Mouse (Mus musculus) kidney, embryonic 15.5 days (tissue): ENCODE measurements around the gene Golph3l. TPM values are rescaled to one million over a fixed set of nuclear protein-coding genes. Genes with fewer than 3 reads are reported as not detected.
"Not testable (repeated sequence)": the region's sequence is repeated elsewhere in the genome, so short reads cannot be mapped to it uniquely, and the experiment has no call there.

ENCODE experiments used
- ATAC-seq: fragments of 200-750 bp; cut with Nextera tagmentation; replicated peaks from 2 replicates; pipeline ENCODE4 v1.8.0; 2017; ENCODE audit warnings: moderate TSS enrichment; ENCODE audit not compliant: low FRiP score
- H3K27ac ChIP-seq: fragments of 300-500 bp; sonication (generic); 2 replicates; pipeline ENCODE4 v1.5.1; 2015; ENCODE audit warnings: mild to moderate bottlenecking, inconsistent platforms
- H3K27me3 ChIP-seq: fragments of 300-500 bp; sonication (generic); 2 replicates; pipeline ENCODE4 v1.6.1; 2015; ENCODE audit warnings: inconsistent platforms
- H3K36me3 ChIP-seq: fragments of 300-500 bp; sonication (generic); 2 replicates; pipeline ENCODE4 v1.6.1; 2015; ENCODE audit warnings: inconsistent platforms
- H3K4me1 ChIP-seq: fragments of 300-500 bp; sonication (generic); 2 replicates; pipeline ENCODE4 v1.6.1; 2015; ENCODE audit warnings: inconsistent platforms
- H3K4me2 ChIP-seq: fragments of 300-500 bp; sonication (generic); 2 replicates; pipeline ENCODE4 v1.6.1; 2015; ENCODE audit warnings: moderate library complexity, mild to moderate bottlenecking, inconsistent platforms
- H3K4me3 ChIP-seq: fragments of 300-500 bp; sonication (generic); replicated peaks from 2 replicates; pipeline ENCODE4 v1.5.1; 2015; ENCODE audit warnings: mild to moderate bottlenecking, inconsistent platforms
- H3K9ac ChIP-seq: fragments of 300-500 bp; sonication (generic); 2 replicates; pipeline ENCODE4 v1.6.1; 2015; ENCODE audit warnings: mild to moderate bottlenecking, inconsistent platforms
- H3K9me3 ChIP-seq: fragments of 300-500 bp; sonication (generic); replicated peaks from 2 replicates; pipeline ENCODE4 v1.6.1; 2016; ENCODE audit warnings: inconsistent platforms
- WGBS: fragments of 180-500 bp; shearing (Covaris S2); methylation state at CpG from one replicate; pipeline ENCODE4 v1.1.7; 2015; ENCODE audit warnings: mixed read lengths; 5-methylcytosine and 5-hydroxymethylcytosine counted together
- polyA plus RNA-seq: library from polyadenylated mRNA; unstranded; fragments of >200 nt; fragmentation: Nextera tagmentation; extraction: Ambion mirVana; gene quantifications from 2 replicates; pipeline ENCODE4 v1.2.1, GENCODE M21; 2015

Gene Golph3l
- polyA plus RNA-seq = 31.2 and 33.9 TPM in 2 replicates

- WGBS = under 1% methylated on average over 12 of the region's 12 CpGs
- peak within 1 kb of the TSS; percentile 71 for H3K4me3 ChIP-seq
- peak; percentile 100 for ATAC-seq
- H3K36me3 ChIP-seq = peaks cover 20% of the 10 kb centered on the region
- H3K9ac ChIP-seq = peak within 1 kb of the TSS; percentile 50
- H3K9me3 ChIP-seq = no peaks in the 10 kb centered on the region
- peaks cover 9% of the 10 kb centered on the region for H3K4me1 ChIP-seq
- no peaks in the 10 kb centered on the region for H3K27me3 ChIP-seq
- H3K27ac ChIP-seq = peak within 1 kb of the TSS; percentile 89
- H3K4me2 ChIP-seq = peak within 1 kb of the TSS; percentile 70
These were observed at the start of gene Golph3l for GRCm38 (mm10) chr3:95588604-95589086. Gene Golph3l, plus strand, starts transcription at chr3:95588934.

- Histone ChIP-seq H3K9me3 (no peaks in the 10 kb centered on the region), H3K27ac (no peak overlapping the region), H3K36me3 (no peaks in the 10 kb centered on the region), H3K27me3 (no peaks in the 10 kb centered on the region; the same call in 1 of the 2 replicates), H3K9ac (no peak overlapping the region), H3K4me2 (no peak overlapping the region), H3K4me1 (no peaks in the 10 kb centered on the region), H3K4me3 (no peak overlapping the region)
- ATAC-seq = no peak
- 87% methylated on average over 10 of the region's 10 CpGs for WGBS
These were observed 49.8 kb upstream of the Golph3l start for GRCm38 (mm10) chr3:95538936-95539335.

- H3K4me1 ChIP-seq = no peaks in the 10 kb centered on the region
- WGBS = 93% methylated on average over 4 of the region's 4 CpGs
- H3K9ac ChIP-seq = no peak overlapping the region
- no peak for ATAC-seq
- no peak overlapping the region for H3K4me2 ChIP-seq
- H3K27ac ChIP-seq = no peak overlapping the region
- no peaks in the 10 kb centered on the region for H3K9me3 ChIP-seq
- no peaks in the 10 kb centered on the region; the same call in 1 of the 2 replicates for H3K27me3 ChIP-seq
- H3K36me3 ChIP-seq = no peaks in the 10 kb centered on the region
- no peak overlapping the region for H3K4me3 ChIP-seq
These were observed 48.9 kb upstream of the Golph3l start for GRCm38 (mm10) chr3:95539837-95540236.

- H3K4me3 ChIP-seq, H3K4me2 ChIP-seq, H3K36me3 ChIP-seq, H3K9ac ChIP-seq, H3K4me1 ChIP-seq, H3K27me3 ChIP-seq, ATAC-seq, H3K9me3 ChIP-seq, H3K27ac ChIP-seq: not testable (repeated sequence)
- WGBS = 76% methylated on average over 2 of the region's 2 CpGs
These were observed 47.5 kb upstream of the Golph3l start for GRCm38 (mm10) chr3:95541186-95541585.

GRCm38 (mm10) chr3:95542171-95542570, 46.6 kb upstream of the Golph3l start:
- no peak for ATAC-seq
- H3K27ac ChIP-seq = no peak overlapping the region

GRCm38 (mm10) chr3:95542981-95543380, 45.8 kb upstream of the Golph3l start:
- Histone ChIP-seq H3K4me1 (no peaks in the 10 kb centered on the region), H3K4me2 (no peak overlapping the region), H3K9ac (no peak overlapping the region), H3K4me3 (no peak overlapping the region), H3K27ac (no peak overlapping the region), H3K9me3 (no peaks in the 10 kb centered on the region; the same call in 1 of the 2 replicates), H3K36me3 (no peaks in the 10 kb centered on the region), H3K27me3 (no peaks in the 10 kb centered on the region; the same call in 1 of the 2 replicates)
- 74% methylated on average over 7 of the region's 7 CpGs for WGBS
- no peak for ATAC-seq

More at GRCm38 (mm10) chr3:95542171-95542570, 46.6 kb upstream of the Golph3l start:
- H3K27me3 ChIP-seq = no peaks in the 10 kb centered on the region; the same call in 1 of the 2 replicates
- H3K4me1 ChIP-seq = no peaks in the 10 kb centered on the region
- no peak overlapping the region for H3K4me2 ChIP-seq
- no peaks in the 10 kb centered on the region for H3K9me3 ChIP-seq
- no peak overlapping the region for H3K4me3 ChIP-seq
- no peaks in the 10 kb centered on the region for H3K36me3 ChIP-seq
- H3K9ac ChIP-seq = no peak overlapping the region

GRCm38 (mm10) chr3:95550176-95550575, 38.6 kb upstream of the Golph3l start:
- WGBS = 70% methylated on average over 1 of the region's 1 CpGs
- ATAC-seq = no peak
- no peaks in the 10 kb centered on the region; the same call in 1 of the 2 replicates for H3K9me3 ChIP-seq
- H3K4me3 ChIP-seq = no peak overlapping the region
- H3K27ac ChIP-seq = no peak overlapping the region
- no peak overlapping the region for H3K9ac ChIP-seq
- H3K4me2 ChIP-seq = no peak overlapping the region
- no peaks in the 10 kb centered on the region for H3K36me3 ChIP-seq
- no peaks in the 10 kb centered on the region for H3K4me1 ChIP-seq
- no peaks in the 10 kb centered on the region for H3K27me3 ChIP-seq

GRCm38 (mm10) chr3:95553986-95554385, 34.7 kb upstream of the Golph3l start:
- no peak overlapping the region for H3K27ac ChIP-seq
- H3K36me3 ChIP-seq = no peaks in the 10 kb centered on the region
- no peak overlapping the region for H3K4me2 ChIP-seq
- H3K9ac ChIP-seq = no peak overlapping the region
- H3K9me3 ChIP-seq = no peaks in the 10 kb centered on the region
- H3K4me3 ChIP-seq = no peak overlapping the region
- no peaks in the 10 kb centered on the region for H3K27me3 ChIP-seq
- H3K4me1 ChIP-seq = no peaks in the 10 kb centered on the region
- WGBS = 42% methylated on average over 3 of the region's 3 CpGs
- ATAC-seq = no peak

- no peak within 1 kb of the TSS for H3K4me3 ChIP-seq
- no peak for ATAC-seq
- no peaks in the 10 kb centered on the region for H3K9me3 ChIP-seq
- H3K4me2 ChIP-seq = no peak within 1 kb of the TSS
- H3K27me3 ChIP-seq = no peaks in the 10 kb centered on the region
- H3K36me3 ChIP-seq = no peaks in the 10 kb centered on the region
- 90% methylated on average over 27 of the region's 27 CpGs for WGBS
- no peaks in the 10 kb centered on the region for H3K4me1 ChIP-seq
- no peak within 1 kb of the TSS for H3K9ac ChIP-seq
- no peak within 1 kb of the TSS for H3K27ac ChIP-seq
These were observed 29.3 kb upstream of the Golph3l start, which contains the start of gene Hormad1 for GRCm38 (mm10) chr3:95559437-95559836. Gene Hormad1, plus strand, starts transcription at chr3:95559677.

GRCm38 (mm10) chr3:95560738-95561137, 28.0 kb upstream of the Golph3l start:
- Histone ChIP-seq H3K4me2 (no peak overlapping the region), H3K9me3 (no peaks in the 10 kb centered on the region), H3K4me1 (no peaks in the 10 kb centered on the region), H3K9ac (no peak overlapping the region), H3K27me3 (no peaks in the 10 kb centered on the region), H3K36me3 (no peaks in the 10 kb centered on the region), H3K4me3 (no peak overlapping the region), H3K27ac (no peak overlapping the region)
- 91% methylated on average over 3 of the region's 3 CpGs for WGBS
- no peak for ATAC-seq

GRCm38 (mm10) chr3:95561826-95562225, 26.9 kb upstream of the Golph3l start:
- Histone ChIP-seq H3K9me3 (no peaks in the 10 kb centered on the region), H3K36me3 (no peaks in the 10 kb centered on the region), H3K27ac (no peak overlapping the region), H3K9ac (no peak overlapping the region), H3K4me2 (no peak overlapping the region), H3K27me3 (no peaks in the 10 kb centered on the region), H3K4me1 (no peaks in the 10 kb centered on the region), H3K4me3 (no peak overlapping the region)
- ATAC-seq = no peak
- 58% methylated on average over 2 of the region's 2 CpGs for WGBS

GRCm38 (mm10) chr3:95569585-95569984, 19.1 kb upstream of the Golph3l start:
- Histone ChIP-seq H3K9ac (no peak overlapping the region), H3K9me3 (no peaks in the 10 kb centered on the region), H3K36me3 (no peaks in the 10 kb centered on the region), H3K4me2 (no peak overlapping the region), H3K4me3 (no peak overlapping the region), H3K27ac (no peak overlapping the region), H3K4me1 (no peaks in the 10 kb centered on the region), H3K27me3 (no peaks in the 10 kb centered on the region)
- WGBS = 87% methylated on average over 3 of the region's 3 CpGs
- no peak for ATAC-seq
